Mouse (Mus musculus): Measurements from ENCODE around the gene Cox11. TPM values are rescaled to one million over a fixed set of nuclear protein-coding genes. Genes with fewer than 3 reads are reported as not detected.

Cox11 gene
- polyA plus RNA-seq, 1 experiment from 2014 or later: 36.4 TPM

DNA sequence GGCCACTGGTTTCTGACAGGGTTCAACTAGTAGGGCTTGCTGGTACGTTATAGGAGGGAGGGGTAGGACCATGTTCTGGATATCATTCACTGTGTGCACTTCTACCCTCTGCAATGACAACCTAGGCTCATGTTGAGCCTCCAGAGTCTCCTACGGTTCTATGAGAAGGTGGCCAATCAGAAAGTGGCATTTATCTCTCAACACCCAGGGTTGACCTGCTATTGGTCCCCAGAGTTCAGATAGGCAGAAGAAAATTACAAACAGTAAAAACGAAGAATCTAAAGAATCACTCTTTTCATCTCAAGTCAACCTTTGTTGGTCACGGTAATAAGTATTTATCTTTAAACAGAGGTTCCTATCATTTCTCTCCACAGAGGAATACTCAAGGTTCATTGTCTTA is 28.9 kb downstream of the Cox11 start:
- 89% methylated on average over 4 of the region's 4 CpGs for WGBS
- no peak for ATAC-seq (ENCODE audit: low FRiP score)
- no peak overlapping the region for H3K9ac ChIP-seq

DNA sequence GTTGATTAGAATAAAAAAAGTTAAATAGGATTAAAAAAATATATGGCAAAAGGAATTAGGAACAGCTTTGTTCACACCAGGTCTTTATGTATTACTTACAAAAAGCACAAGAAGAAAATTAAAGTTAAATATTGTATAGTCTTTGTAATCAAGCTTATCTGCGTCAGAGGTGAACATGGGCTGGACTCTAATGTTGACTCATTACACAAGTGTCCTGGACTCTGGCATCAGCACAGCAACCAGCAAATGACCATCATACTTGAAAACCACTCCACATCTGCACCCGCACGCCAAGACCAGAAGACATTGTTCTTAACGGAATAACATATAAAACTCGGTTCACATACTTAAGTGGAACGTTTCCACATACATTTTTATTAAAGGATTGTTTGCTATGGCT is 29.4 kb downstream of the Cox11 start:
- H3K36me3 ChIP-seq: 0 out of 2 replicates have a peak, but pooled peaks cover 6% of the 10 kb centered on the region
- no peak overlapping the region for H3K9ac ChIP-seq
- H3K4me2 ChIP-seq: no peak overlapping the region
- no peak for ATAC-seq (ENCODE audit: low FRiP score)
- H3K27ac ChIP-seq: no peak overlapping the region
- 97% methylated on average over 6 of the region's 6 CpGs for WGBS
- no peaks in the 10 kb centered on the region for H3K9me3 ChIP-seq
- H3K27me3 ChIP-seq: no peaks in the 10 kb centered on the region
- no peak overlapping the region for H3K4me3 ChIP-seq
- H3K4me1 ChIP-seq (replicated peaks): peaks cover 29% of the 10 kb centered on the region

More for the DNA sequence above, 28.9 kb downstream of the Cox11 start:
- Histone ChIP-seq H3K36me3 (peaks cover 6% of the 10 kb centered on the region; the same call in 1 of the 2 replicates), H3K27me3 (no peaks in the 10 kb centered on the region), H3K4me1 (replicated peaks) (peaks cover 29% of the 10 kb centered on the region), H3K4me2 (no peak overlapping the region), H3K27ac (no peak overlapping the region), H3K4me3 (no peak overlapping the region), H3K9me3 (no peaks in the 10 kb centered on the region)

DNA sequence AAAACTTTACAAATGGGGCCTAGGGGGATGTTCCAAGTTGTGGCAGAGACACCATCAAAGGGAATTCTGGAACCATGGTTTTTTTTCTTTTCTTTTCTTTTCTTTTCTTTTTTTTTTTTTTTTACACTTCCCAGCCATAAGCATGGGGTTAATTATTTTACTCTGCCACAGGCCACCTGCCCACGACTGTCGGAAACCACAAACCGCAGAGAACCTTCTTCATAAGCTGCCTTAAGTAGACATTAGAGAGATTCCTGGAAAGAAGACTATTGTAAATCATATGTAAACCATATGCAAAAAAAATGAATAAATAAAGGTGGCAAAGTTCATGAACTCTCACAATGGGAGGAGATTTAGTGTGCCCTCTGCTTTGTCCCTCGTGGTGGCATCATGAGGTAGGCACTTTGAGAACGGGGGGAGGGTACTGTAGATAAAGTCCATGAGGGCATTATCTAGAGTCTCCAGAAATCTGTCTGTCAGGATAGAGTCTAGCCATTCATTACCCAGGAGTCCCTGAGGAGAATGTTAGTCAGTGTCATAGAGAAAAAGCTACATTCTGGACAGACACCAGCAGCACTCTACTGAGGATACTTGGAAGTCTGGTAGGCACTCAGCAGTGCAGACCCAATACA is 37.6 kb downstream of the Cox11 start:
- WGBS: 84% methylated on average over 5 of the region's 5 CpGs
- Histone ChIP-seq H3K27me3 (no peaks in the 10 kb centered on the region), H3K4me2 (no peak overlapping the region), H3K27ac (no peak overlapping the region), H3K9me3 (no peaks in the 10 kb centered on the region), H3K4me3 (no peak overlapping the region), H3K9ac (no peak overlapping the region), H3K36me3 (no peaks in the 10 kb centered on the region), H3K4me1 (replicated peaks) (no peaks in the 10 kb centered on the region)
- no peak for ATAC-seq (ENCODE audit: low FRiP score)

DNA sequence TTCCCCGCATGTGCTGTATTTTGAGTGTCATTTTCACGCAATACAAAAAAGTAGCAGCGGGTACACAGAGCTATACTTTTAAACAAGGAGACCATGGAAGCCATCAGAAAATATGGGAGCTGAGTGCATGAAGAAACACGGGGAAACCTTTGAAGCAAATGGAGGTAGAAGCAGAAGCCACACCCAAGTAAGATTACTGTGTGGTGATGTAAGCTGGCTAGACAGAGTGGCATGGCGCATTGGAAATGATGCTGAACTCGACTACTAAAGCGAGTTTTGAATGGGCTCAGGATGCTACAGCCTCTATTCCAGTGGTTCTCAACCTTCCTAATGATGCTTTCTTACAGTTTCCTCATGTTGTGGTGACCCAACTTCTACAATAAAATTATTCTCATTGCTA is 39.1 kb downstream of the Cox11 start:
- Histone ChIP-seq H3K27me3 (no peaks in the 10 kb centered on the region), H3K36me3 (no peaks in the 10 kb centered on the region), H3K4me1 (replicated peaks) (no peaks in the 10 kb centered on the region), H3K27ac (no peak overlapping the region), H3K4me2 (no peak overlapping the region), H3K9me3 (no peaks in the 10 kb centered on the region), H3K4me3 (no peak overlapping the region), H3K9ac (no peak overlapping the region)
- WGBS: 95% methylated on average over 7 of the region's 7 CpGs
- ATAC-seq (ENCODE audit: low FRiP score): no peak

DNA sequence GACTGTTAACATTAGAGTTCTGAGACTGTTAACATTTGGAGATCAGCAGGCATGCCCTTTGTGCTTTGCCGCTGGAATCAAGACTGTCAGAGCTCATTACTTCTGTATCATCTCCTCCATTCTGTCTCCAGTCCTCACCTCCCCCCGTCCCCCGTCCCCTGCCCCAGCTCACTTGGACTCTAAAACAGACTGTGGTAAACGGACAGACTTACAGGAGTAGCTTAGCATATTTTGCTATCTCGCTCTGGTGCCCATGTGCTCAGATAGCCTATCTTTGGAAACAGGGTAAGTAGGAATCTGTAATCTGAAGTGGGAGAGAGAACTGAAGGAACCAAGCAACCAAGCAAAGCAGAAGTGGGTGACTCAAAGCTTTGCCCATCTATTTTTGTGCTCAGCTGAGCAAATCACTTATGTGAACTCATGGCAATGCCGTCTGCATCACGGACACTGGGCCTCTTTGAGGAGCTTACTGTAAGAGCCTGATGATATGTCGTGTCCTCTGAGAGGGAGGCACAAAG is 39.9 kb downstream of the Cox11 start:
- no peaks in the 10 kb centered on the region for H3K9me3 ChIP-seq
- H3K27me3 ChIP-seq: no peaks in the 10 kb centered on the region
- WGBS: 66% methylated on average over 8 of the region's 8 CpGs
- H3K4me1 ChIP-seq (replicated peaks): no peaks in the 10 kb centered on the region
- no peaks in the 10 kb centered on the region for H3K36me3 ChIP-seq
- H3K9ac ChIP-seq: no peak overlapping the region
- no peak overlapping the region for H3K4me2 ChIP-seq
- ATAC-seq (ENCODE audit: low FRiP score): no peak
- H3K27ac ChIP-seq: no peak overlapping the region
- H3K4me3 ChIP-seq: no peak overlapping the region

DNA sequence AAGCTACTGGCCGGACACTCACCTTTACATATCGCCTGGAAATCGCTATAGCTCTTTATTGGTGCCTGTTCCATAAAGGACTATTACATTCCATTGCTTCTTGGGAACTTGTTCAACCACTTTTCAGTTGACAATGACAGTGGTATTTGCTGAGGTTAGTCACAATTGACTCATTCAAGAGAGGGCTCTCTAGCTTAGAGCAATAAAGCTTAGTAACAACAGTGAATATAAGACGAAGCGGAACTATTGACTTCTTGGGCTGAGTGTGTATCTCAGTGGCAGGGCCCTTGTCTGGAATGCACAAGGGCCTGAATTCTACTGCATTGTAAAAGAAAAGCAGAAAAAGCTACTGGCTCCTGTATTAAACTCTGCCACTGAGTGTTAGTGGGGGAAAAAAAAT is 40.6 kb downstream of the Cox11 start:
- no peak overlapping the region for H3K27ac ChIP-seq
- no peaks in the 10 kb centered on the region for H3K4me1 ChIP-seq (replicated peaks)
- no peak overlapping the region for H3K4me2 ChIP-seq
- 90% methylated on average over 5 of the region's 5 CpGs for WGBS
- H3K36me3 ChIP-seq: no peaks in the 10 kb centered on the region
- H3K27me3 ChIP-seq: no peaks in the 10 kb centered on the region
- no peak overlapping the region for H3K9ac ChIP-seq
- H3K9me3 ChIP-seq: no peaks in the 10 kb centered on the region
- H3K4me3 ChIP-seq: no peak overlapping the region
- no peak for ATAC-seq (ENCODE audit: low FRiP score)

DNA sequence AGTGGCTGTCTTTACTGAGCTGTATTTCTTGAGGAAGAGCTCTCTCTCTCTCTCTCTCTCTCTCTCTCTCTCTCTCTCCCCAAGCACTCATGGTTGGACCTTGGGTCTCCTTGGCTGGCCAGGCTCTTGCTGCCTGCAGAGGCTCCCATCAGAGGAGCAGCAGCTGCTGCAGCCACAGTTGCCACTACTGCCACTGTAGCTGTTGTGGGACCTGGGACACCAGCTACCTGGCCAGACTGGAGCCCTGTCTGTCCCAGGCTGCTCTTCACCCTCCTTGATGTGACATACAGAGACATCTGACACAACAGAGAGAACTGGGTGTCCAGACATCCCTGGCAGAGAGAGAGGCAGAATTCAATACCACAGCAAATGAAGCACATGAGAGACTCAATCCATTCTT is 43.2 kb downstream of the Cox11 start:
- no peaks in the 10 kb centered on the region for H3K27me3 ChIP-seq
- H3K9ac ChIP-seq: no peak overlapping the region
- H3K27ac ChIP-seq: no peak overlapping the region
- no peak overlapping the region for H3K4me2 ChIP-seq
- no peaks in the 10 kb centered on the region for H3K36me3 ChIP-seq
- no peaks in the 10 kb centered on the region for H3K4me1 ChIP-seq (replicated peaks)
- H3K4me3 ChIP-seq: no peak overlapping the region
- H3K9me3 ChIP-seq: no peaks in the 10 kb centered on the region
- no peak for ATAC-seq (ENCODE audit: low FRiP score)

DNA sequence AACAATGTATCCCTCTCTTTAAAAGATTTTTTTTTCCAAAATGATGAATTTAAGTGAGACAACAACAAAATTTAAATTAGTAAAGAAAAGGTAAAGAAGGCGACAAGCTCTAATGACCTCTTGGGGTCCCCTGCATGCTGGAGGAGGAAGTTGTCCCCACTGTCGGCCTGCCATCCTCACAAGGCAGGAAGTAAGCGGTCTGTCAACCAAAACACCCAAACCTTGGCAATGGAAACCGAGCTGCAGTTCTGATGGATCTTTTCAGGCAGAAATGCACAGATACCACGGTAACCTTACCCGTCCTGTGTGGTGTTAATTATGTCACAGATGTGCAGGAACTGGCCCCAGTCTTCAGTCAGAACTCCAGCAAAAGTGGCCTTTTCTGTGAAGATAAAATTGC is 46.8 kb downstream of the Cox11 start:
- H3K9me3 ChIP-seq: no peaks in the 10 kb centered on the region
- H3K27me3 ChIP-seq: peaks cover 9% of the 10 kb centered on the region; the same call in 1 of the 2 replicates
- peaks cover 16% of the 10 kb centered on the region for H3K4me1 ChIP-seq (replicated peaks)
- no peaks in the 10 kb centered on the region for H3K36me3 ChIP-seq
- H3K9ac ChIP-seq: no peak overlapping the region
- no peak overlapping the region for H3K4me3 ChIP-seq
- no peak for ATAC-seq (ENCODE audit: low FRiP score)
- no peak overlapping the region for H3K4me2 ChIP-seq
- WGBS: 72% methylated on average over 6 of the region's 6 CpGs
- no peak overlapping the region for H3K27ac ChIP-seq

DNA sequence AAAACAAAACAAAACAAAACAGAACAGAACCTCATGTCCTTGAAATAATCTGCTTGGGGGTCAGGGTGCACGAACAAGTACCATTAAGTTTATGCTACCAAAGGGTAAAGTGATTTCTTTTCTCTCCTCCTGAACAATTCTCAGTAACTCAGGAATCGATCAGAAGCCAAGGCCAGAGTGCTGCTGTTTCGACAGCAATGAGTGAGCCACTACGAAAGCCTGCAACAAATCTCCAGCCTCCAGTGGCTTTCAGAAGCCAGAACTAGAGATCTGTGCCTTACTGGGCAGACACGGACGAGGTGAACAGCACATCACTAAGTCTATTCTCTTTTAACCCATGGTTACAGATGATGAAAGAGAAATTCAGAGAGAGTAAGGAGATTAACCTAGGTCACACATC is 47.2 kb downstream of the Cox11 start:
- Histone ChIP-seq H3K36me3 (no peaks in the 10 kb centered on the region), H3K4me3 (no peak overlapping the region), H3K4me2 (no peak overlapping the region), H3K9me3 (no peaks in the 10 kb centered on the region), H3K4me1 (replicated peaks) (peaks cover 16% of the 10 kb centered on the region), H3K27me3 (peaks cover 9% of the 10 kb centered on the region; the same call in 1 of the 2 replicates), H3K27ac (no peak overlapping the region), H3K9ac (no peak overlapping the region; the same call in 1 of the 2 replicates)
- 78% methylated on average over 6 of the region's 6 CpGs for WGBS
- ATAC-seq (ENCODE audit: low FRiP score): no peak

DNA sequence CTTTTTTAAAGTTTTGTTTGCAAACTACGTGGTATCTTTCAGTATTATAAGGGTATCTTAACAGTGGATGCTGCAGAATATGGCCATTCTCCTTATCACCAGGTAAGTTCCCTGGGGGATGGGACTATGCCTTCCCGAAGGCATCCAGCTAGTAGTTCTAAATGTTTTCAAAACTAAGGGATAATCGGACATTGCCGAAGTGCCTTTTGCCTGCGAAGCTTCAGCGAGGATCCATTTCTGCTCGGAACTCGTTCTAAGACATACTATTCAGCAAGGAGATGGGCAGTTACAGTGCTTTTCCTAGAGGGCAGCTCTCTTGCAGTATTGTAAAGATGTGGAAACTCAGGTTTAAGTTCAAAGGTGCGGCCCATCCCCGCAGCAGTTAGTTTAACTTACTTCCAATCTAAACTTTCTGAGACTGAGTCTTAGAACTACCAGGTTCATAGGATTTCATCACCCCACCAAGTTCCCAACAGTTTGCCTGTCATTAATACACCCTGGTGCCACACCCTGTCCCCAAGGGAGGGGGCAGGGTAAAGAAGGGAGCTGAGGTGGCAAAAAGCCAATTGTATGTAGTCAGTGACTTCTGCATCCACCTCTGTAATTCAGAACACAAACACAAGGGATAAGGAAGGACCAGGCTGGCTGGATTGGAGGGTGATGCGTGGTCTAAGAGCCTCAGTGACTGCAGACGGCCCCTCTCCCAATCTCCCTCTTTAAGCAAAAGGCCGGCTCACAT is 48.5 kb downstream of the Cox11 start:
- no peak for ATAC-seq (ENCODE audit: low FRiP score)

DNA sequence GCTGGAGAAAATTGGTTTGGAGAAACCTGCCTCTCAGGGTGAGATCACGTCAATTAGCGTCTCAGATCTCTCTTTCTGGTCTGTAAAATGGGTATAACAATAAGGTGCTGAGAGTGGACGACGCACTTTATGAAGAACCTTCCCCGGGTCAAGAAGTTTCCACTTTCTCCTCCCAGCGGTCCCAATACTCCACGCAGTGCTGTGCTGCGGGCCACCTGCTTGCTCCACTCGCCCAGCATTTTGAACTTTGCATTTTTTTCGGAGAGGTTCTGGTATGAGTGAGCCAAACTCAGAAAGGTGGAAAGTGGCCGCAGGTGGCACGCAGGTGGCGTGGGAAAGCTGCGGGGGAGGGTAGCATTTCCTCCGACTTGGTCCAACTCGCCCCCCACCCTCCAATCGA is 49.1 kb downstream of the Cox11 start:
- H3K36me3 ChIP-seq: no peaks in the 10 kb centered on the region
- H3K4me1 ChIP-seq (replicated peaks): peaks cover 20% of the 10 kb centered on the region
- H3K4me2 ChIP-seq: peak overlapping the region; percentile 82
- WGBS: under 1% methylated on average over 17 of the region's 17 CpGs
- peak; percentile 46 for ATAC-seq (ENCODE audit: low FRiP score)
- H3K9me3 ChIP-seq: no peaks in the 10 kb centered on the region
- H3K27ac ChIP-seq: no peak overlapping the region
- peaks cover 11% of the 10 kb centered on the region; the same call in 1 of the 2 replicates for H3K27me3 ChIP-seq
- peak overlapping the region; percentile 74 for H3K9ac ChIP-seq
- H3K4me3 ChIP-seq: peak overlapping the region; percentile 55

More for the DNA sequence above, 48.5 kb downstream of the Cox11 start:
- WGBS: 74% methylated on average over 13 of the region's 13 CpGs
- Histone ChIP-seq H3K4me3 (peak overlapping the region; percentile 55), H3K4me1 (replicated peaks) (peaks cover 20% of the 10 kb centered on the region), H3K9me3 (no peaks in the 10 kb centered on the region), H3K27me3 (peaks cover 11% of the 10 kb centered on the region; the same call in 1 of the 2 replicates), H3K27ac (no peak overlapping the region), H3K4me2 (peak overlapping the region; percentile 82), H3K9ac (peak overlapping the region; percentile 74), H3K36me3 (no peaks in the 10 kb centered on the region)

DNA sequence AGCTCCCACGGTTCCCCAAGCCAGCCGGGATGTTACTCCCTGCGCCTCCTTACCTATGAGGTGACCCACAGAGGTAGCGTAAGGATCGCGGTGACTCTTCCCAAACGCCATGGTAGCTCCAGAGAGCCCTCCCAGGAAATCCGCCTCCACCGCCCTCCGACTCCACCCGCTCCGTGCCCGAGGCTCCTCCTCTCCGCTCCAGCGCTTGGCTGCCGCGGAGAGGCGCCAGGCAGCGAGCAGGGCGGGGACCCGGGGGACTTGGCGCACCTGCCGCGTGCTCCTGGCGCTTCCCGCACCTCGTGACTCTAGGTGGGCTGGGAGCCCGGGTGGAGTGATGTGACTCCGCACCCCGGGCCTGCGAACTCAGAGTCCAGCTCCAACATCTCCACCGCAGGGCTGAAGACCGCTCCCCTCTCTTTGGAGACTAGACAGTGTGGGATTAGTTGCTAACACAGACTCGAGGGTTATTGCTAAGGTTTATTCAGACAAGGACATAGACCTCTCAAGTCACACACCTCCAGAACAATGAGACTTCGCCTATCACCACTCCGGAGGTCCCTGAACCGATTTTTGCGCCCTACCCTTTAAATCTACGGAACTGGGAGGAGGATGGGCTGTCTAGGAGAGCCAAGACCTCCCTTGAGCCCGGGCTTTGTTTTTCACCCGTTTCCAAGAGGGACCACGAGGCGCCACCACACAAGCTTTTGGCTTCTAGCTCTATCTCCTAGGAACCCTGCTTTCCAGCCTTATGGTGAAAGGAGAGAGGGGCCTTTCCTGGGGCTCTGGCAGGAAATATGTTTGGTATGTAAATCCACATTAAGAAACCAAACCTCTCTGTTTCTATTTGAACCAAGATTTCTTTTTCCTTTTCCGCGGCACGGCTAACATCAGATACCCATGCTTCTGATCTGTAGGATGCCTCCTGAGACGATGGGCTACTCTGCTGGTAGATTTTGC is 49.8 kb downstream of the Cox11 start, which contains the start of gene Tom1l1:
Gene Tom1l1, minus strand, starts transcription at position 907 of the 957 bp plus-strand sequence.
- Histone ChIP-seq H3K4me3 (peak within 1 kb of the TSS; percentile 55), H3K9me3 (no peaks in the 10 kb centered on the region), H3K27me3 (peaks cover 11% of the 10 kb centered on the region; the same call in 1 of the 2 replicates), H3K9ac (peak within 1 kb of the TSS; percentile 74), H3K4me1 (replicated peaks) (peaks cover 20% of the 10 kb centered on the region), H3K36me3 (no peaks in the 10 kb centered on the region), H3K27ac (peak within 1 kb of the TSS; percentile 74), H3K4me2 (peak within 1 kb of the TSS; percentile 82)
- 6% methylated on average over 47 of the region's 47 CpGs for WGBS
- ATAC-seq (ENCODE audit: low FRiP score): peak; percentile 91
